Mouse (Mus musculus) liver, adult (tissue): ENCODE data around the gene Fdx1l.

ENCODE experiments used
- GATA4 ChIP-seq: IDR thresholded peaks from 2 replicates; pipeline ENCODE4 v1.6.1; 2014; ENCODE audit warnings: mild to moderate bottlenecking, low read length; ENCODE audit not compliant: insufficient replicate concordance

Gene Fdx1l

GRCm38 (mm10) chr9:21091707-21092320 lies 18.4 kb upstream of the Fdx1l start, which contains the start of the genes Gm38431 and Raver1:
Gm38431 (minus strand) TSS chr9:21091997.
Raver1 (minus strand) TSS chr9:21092008.
- peak; percentile 27; the same call in 1 of the 2 replicates for TF ChIP-seq GATA4

- no peak for TF ChIP-seq GATA4
These were observed 17.7 kb upstream of the Fdx1l start for GRCm38 (mm10) chr9:21090972-21091706.

GRCm38 (mm10) chr9:21090537-21090936 lies 17.1 kb upstream of the Fdx1l start:
- no peak for TF ChIP-seq GATA4

GRCm38 (mm10) chr9:21083324-21083723 lies 9.9 kb upstream of the Fdx1l start:
- peak; percentile 62; the same call in 1 of the 2 replicates for TF ChIP-seq GATA4

- TF ChIP-seq GATA4, result no peak
These were observed 7.7 kb upstream of the Fdx1l start for GRCm38 (mm10) chr9:21081127-21081526.

- TF ChIP-seq GATA4, result no peak
These were observed 2.2 kb upstream of the Fdx1l start for GRCm38 (mm10) chr9:21075625-21076024.

- TF ChIP-seq GATA4, result no peak
These were observed 759 bp upstream of the Fdx1l start for GRCm38 (mm10) chr9:21074173-21074572.

GRCm38 (mm10) chr9:21072641-21073040 lies 773 bp downstream of the Fdx1l start:
- TF ChIP-seq GATA4, result no peak

- no peak for TF ChIP-seq GATA4
These were observed 6.3 kb downstream of the Fdx1l start, which contains the start of gene Zglp1 for GRCm38 (mm10) chr9:21067006-21067684. Zglp1 (minus strand) TSS chr9:21067093.

- no peak for TF ChIP-seq GATA4
These were observed 10.5 kb downstream of the Fdx1l start for GRCm38 (mm10) chr9:21062928-21063327.

GRCm38 (mm10) chr9:21051578-21051977 lies 21.8 kb downstream of the Fdx1l start:
- TF ChIP-seq GATA4, result no peak

GRCm38 (mm10) chr9:21045235-21045634 lies 28.2 kb downstream of the Fdx1l start:
- no peak for TF ChIP-seq GATA4

- TF ChIP-seq GATA4, result no peak
These were observed 29.9 kb downstream of the Fdx1l start for GRCm38 (mm10) chr9:21043563-21043962.

GRCm38 (mm10) chr9:21041308-21041707 lies 32.1 kb downstream of the Fdx1l start:
- TF ChIP-seq GATA4, result no peak

- no peak for TF ChIP-seq GATA4
These were observed 33.6 kb downstream of the Fdx1l start for GRCm38 (mm10) chr9:21039779-21040178.

GRCm38 (mm10) chr9:21037481-21037891 lies 35.9 kb downstream of the Fdx1l start:
- no peak for TF ChIP-seq GATA4
